Mouse (Mus musculus) CH12.LX (cell line): ENCODE results near the gene Vmn2r83. TPM values are rescaled to one million over a fixed set of nuclear protein-coding genes. Genes with fewer than 3 reads are reported as not detected.

Experiments
- DNase-seq: peaks from one replicate; pipeline ENCODE4 v3.0.0-alpha.2; 2013; ENCODE audit errors: extremely low read depth
- H3K27ac ChIP-seq: 2 replicates; pipeline ENCODE4 v1.5.1; 2012; ENCODE audit warnings: low read depth, mild to moderate bottlenecking, control low read depth, moderate library complexity; ENCODE audit not compliant: insufficient read depth
- H3K27me3 ChIP-seq: replicated peaks from 2 replicates; pipeline ENCODE3; 2012; ENCODE audit warnings: inconsistent platforms
- H3K36me3 ChIP-seq, 2 experiments: replicated peaks in 1 of 2; 2 replicates each; pipeline versions ENCODE3 to v1.6.1; 2012; ENCODE audit warnings: inconsistent platforms in 1 of 2, low read length in 1 of 2, mild to moderate bottlenecking in 1 of 2, mixed read lengths in 1 of 2, moderate library complexity in 1 of 2; ENCODE audit not compliant: control insufficient read depth in 1 of 2, insufficient read depth in 1 of 2
- H3K4me1 ChIP-seq, 2 experiments: 2 replicates each; pipeline ENCODE4 v1.6.1; 2012; ENCODE audit warnings: inconsistent platforms in 1 of 2, moderate library complexity in 1 of 2; ENCODE audit not compliant: insufficient read depth in 2 of 2, control insufficient read depth in 1 of 2
- H3K4me2 ChIP-seq: 2 replicates; pipeline ENCODE4 v1.6.1; 2012; ENCODE audit warnings: low read depth, mild to moderate bottlenecking, control low read depth; ENCODE audit not compliant: poor library complexity, insufficient read depth, severe bottlenecking
- H3K4me3 ChIP-seq, 3 experiments: fragments of 150-350 bp in 1 of 3; sonication (generic) in 1 of 3; replicated peaks in 1 of 3; 2 replicates each; pipeline versions ENCODE3 to v1.5.1; 2011 to 2012; ENCODE audit warnings: low read depth in 2 of 3, low read length in 2 of 3, mild to moderate bottlenecking in 2 of 3, moderate library complexity in 2 of 3, control low read depth in 1 of 3, improper control_type of control experiment in 1 of 3, inconsistent platforms in 1 of 3, mixed read lengths in 1 of 3; ENCODE audit not compliant: poor library complexity in 1 of 3
- H3K79me2 ChIP-seq: replicated peaks from 2 replicates; pipeline ENCODE4 v1.6.1; 2012; ENCODE audit warnings: mild to moderate bottlenecking, moderate library complexity; ENCODE audit not compliant: control insufficient read depth, poor library complexity, insufficient read depth, severe bottlenecking; ENCODE audit errors: extremely low read depth
- H3K9ac ChIP-seq: 2 replicates; pipeline ENCODE4 v1.6.1; 2012; ENCODE audit warnings: low read depth, mild to moderate bottlenecking, control low read depth, moderate library complexity; ENCODE audit not compliant: insufficient read depth
- H3K9me3 ChIP-seq: replicated peaks from 2 replicates; pipeline ENCODE3; 2012; ENCODE audit warnings: low read length, inconsistent platforms, mixed read lengths
- E2F4 ChIP-seq: IDR thresholded peaks from 2 replicates; pipeline ENCODE4 v1.6.1; 2011; ENCODE audit warnings: low read depth, low read length, improper control_type of control experiment; ENCODE audit not compliant: insufficient replicate concordance
- ELF1 ChIP-seq: IDR thresholded peaks from 2 replicates; pipeline ENCODE4 v1.6.1; 2014; ENCODE audit warnings: low read depth, mild to moderate bottlenecking, inconsistent platforms, low read length, improper control_type of control experiment
- EP300 ChIP-seq: IDR thresholded peaks from 2 replicates; pipeline ENCODE4 v1.6.1; 2011; ENCODE audit warnings: low read length, improper control_type of control experiment
- JUND ChIP-seq: conservative IDR thresholded peaks from 2 replicates; pipeline ENCODE4 v1.6.1; 2011; ENCODE audit warnings: low read depth, low read length, improper control_type of control experiment
- MAX ChIP-seq: IDR thresholded peaks from 2 replicates; pipeline ENCODE4 v1.6.1; 2011; ENCODE audit warnings: low read length, improper control_type of control experiment
- MAZ ChIP-seq: IDR thresholded peaks from 2 replicates; pipeline ENCODE4 v1.6.1; 2012; ENCODE audit warnings: low read depth, mild to moderate bottlenecking, inconsistent platforms, low read length, improper control_type of control experiment, moderate library complexity
- MEF2A ChIP-seq: IDR thresholded peaks from 2 replicates; pipeline ENCODE4 v1.6.1; 2014; ENCODE audit warnings: low read depth, mild to moderate bottlenecking, inconsistent platforms, low read length, improper control_type of control experiment, borderline replicate concordance
- NRF1 ChIP-seq: IDR thresholded peaks from 2 replicates; pipeline ENCODE4 v1.6.1; 2014; ENCODE audit warnings: low read depth, mild to moderate bottlenecking, inconsistent platforms, low read length, improper control_type of control experiment, moderate library complexity
- PAX5 ChIP-seq: IDR thresholded peaks from 2 replicates; pipeline ENCODE4 v1.6.1; 2012; ENCODE audit warnings: low read length, inconsistent platforms, mixed read lengths
- RAD21 ChIP-seq: IDR thresholded peaks from 2 replicates; pipeline ENCODE4 v1.6.1; 2011; ENCODE audit warnings: low read depth, mild to moderate bottlenecking, low read length, improper control_type of control experiment, moderate library complexity
- SIN3A ChIP-seq: IDR thresholded peaks from 2 replicates; pipeline ENCODE4 v1.6.1; 2012; ENCODE audit warnings: low read length, improper control_type of control experiment, inconsistent platforms
- TCF12 ChIP-seq: IDR thresholded peaks from 2 replicates; pipeline ENCODE4 v1.6.1; 2014; ENCODE audit warnings: low read depth, mild to moderate bottlenecking, inconsistent platforms, low read length, improper control_type of control experiment
- UBTF ChIP-seq: IDR thresholded peaks from 2 replicates; pipeline ENCODE4 v1.6.1; 2012; ENCODE audit warnings: low read depth, mild to moderate bottlenecking, inconsistent platforms, low read length, improper control_type of control experiment, moderate library complexity
- ZKSCAN1 ChIP-seq: IDR thresholded peaks from 2 replicates; pipeline ENCODE4 v1.6.1; 2012; ENCODE audit warnings: low read depth, inconsistent platforms, low read length, improper control_type of control experiment, borderline replicate concordance
- ZMIZ1 ChIP-seq: IDR thresholded peaks from 2 replicates; pipeline ENCODE4 v1.6.1; 2012; ENCODE audit warnings: low read depth, mild to moderate bottlenecking, inconsistent platforms, low read length, improper control_type of control experiment
- ZNF384 ChIP-seq: IDR thresholded peaks from 2 replicates; pipeline ENCODE4 v1.6.1; 2012; ENCODE audit warnings: low read depth, low read length, improper control_type of control experiment, inconsistent platforms
- dilution Hi-C: fragments of 300-500 bp; cut with MboI; formaldehyde crosslinking; loops from 2 replicates; pipeline ENCODE4 v1.14.3; 2020; ENCODE audit warnings: low sequenced_read_pairs; ENCODE audit not compliant: extremely low pct_unique_long_range_greater_than_20kb, extremely low pct_ligation_motif_present
- in situ Hi-C: fragments of 300-500 bp; cut with MboI; formaldehyde crosslinking; loops from 3 replicates; pipeline ENCODE4 v1.14.3; 2019; ENCODE audit warnings: low sequenced_read_pairs, low pct_ligation_motif_present, low pct_unique_long_range_greater_than_20kb, mixed read lengths
- polyA plus RNA-seq: library from polyadenylated mRNA; unstranded; fragments of >175 nt; gene quantifications from 2 replicates; pipeline ENCODE4 v1.2.1, GENCODE M21; 2012; ENCODE audit warnings: low read depth; ENCODE audit not compliant: insufficient read length
- total RNA-seq, 2 experiments: library from RNA; depleted of rRNA; stranded (reverse); fragments of 300-350 nt in 1 of 2; fragments of >200 nt in 1 of 2; gene quantifications; 2 replicates each; pipeline ENCODE4 v1.2.3; 2012 to 2014

Vmn2r83 gene
- total and polyA plus RNA-seq, 3 experiments: not detected

DNA sequence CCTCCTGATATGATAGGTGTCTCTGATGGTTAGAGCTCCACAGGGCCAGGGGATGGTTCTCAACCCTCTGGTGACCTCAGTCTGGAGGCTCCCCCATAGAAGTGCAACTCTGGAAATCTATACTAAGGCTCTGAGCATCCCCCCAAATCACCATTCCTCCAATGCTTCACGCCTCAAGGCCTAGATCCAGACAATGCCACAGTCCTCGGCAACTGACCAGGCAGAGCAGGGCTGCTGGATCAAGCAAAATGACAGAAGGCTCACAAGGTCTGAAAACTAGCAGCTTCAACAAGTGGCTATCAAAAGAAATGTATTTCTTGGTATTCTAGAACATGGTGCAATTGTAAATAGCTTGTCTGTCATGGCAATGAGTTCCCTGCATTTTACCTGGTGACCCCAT is 69.2 kb downstream of the Vmn2r83 start:
- Histone ChIP-seq H3K27me3 (peaks cover 2% of the 10 kb centered on the region), H3K4me3 (no peak overlapping the region), H3K27ac (no peak overlapping the region), H3K36me3 (peaks cover 32 to 50% of the 10 kb centered on the region in 2 experiments), H3K9ac (no peak overlapping the region), H3K9me3 (no peaks in the 10 kb centered on the region), H3K4me2 (no peak overlapping the region), H3K79me2 (no peaks in the 10 kb centered on the region), H3K4me1 (peaks cover 0 to 20% of the 10 kb centered on the region in 2 experiments; a peak in 2 of 4 replicates)
- TF ChIP-seq NRF1 (no peak), PAX5 (no peak), ZKSCAN1 (no peak), SIN3A (no peak), MAZ (no peak), E2F4 (no peak), MEF2A (no peak), MAX (no peak), ELF1 (no peak), EP300 (no peak), JUND (no peak), TCF12 (no peak), ZMIZ1 (no peak), ZNF384 (no peak), RAD21 (no peak), UBTF (no peak)
- dilution Hi-C loops: no loop called here
- DNase-seq: no peak
- in situ Hi-C loops: no loop called here

DNA sequence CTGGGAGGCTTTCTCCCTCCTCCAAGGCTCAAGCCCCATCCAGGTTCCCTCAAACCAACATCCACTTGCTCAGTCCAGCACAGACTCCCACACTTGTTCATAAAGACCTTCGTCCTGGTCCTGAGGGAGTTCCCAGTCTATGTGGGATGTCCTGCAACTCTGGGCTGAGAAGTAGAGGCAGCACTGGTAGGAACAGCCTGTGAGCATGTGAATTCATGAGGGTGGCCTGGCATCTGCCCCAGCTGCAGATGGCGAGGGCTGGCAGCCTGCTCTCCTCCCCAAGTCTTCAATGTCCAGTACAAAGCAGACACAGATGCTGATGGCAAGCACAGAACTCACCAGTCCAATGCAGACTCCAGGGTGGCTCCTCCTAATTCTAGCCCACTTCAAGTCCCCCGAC is 69.8 kb downstream of the Vmn2r83 start:
- TF ChIP-seq EP300: no peak
- H3K79me2 ChIP-seq: no peaks in the 10 kb centered on the region
- peaks cover 2% of the 10 kb centered on the region for H3K27me3 ChIP-seq
- no peak overlapping the region for H3K4me3 ChIP-seq
- DNase-seq: no peak
- in situ Hi-C loops: no loop called here
- H3K36me3 ChIP-seq: peaks cover 37 to 56% of the 10 kb centered on the region in 2 experiments
- dilution Hi-C loops: no loop called here
- no peaks in the 10 kb centered on the region for H3K9me3 ChIP-seq
- H3K9ac ChIP-seq: no peak overlapping the region
- peaks cover 0 to 17% of the 10 kb centered on the region in 2 experiments; a peak in 2 of 4 replicates for H3K4me1 ChIP-seq
- H3K4me2 ChIP-seq: no peak overlapping the region
- H3K27ac ChIP-seq: no peak overlapping the region
